Mouse (Mus musculus) stomach, postnatal 0 days (tissue): Measurements from ENCODE around the gene Ncaph. TPM values are rescaled to one million over a fixed set of nuclear protein-coding genes. Genes with fewer than 3 reads are reported as not detected.
A peak's percentile ranks its signal among the peaks of the same experiment; 100 is the strongest.

Experiments used
- ATAC-seq: fragments of 200-750 bp; cut with Nextera tagmentation; 2 replicates; pipeline ENCODE4 v1.8.0; 2017; ENCODE audit not compliant: low FRiP score, low TSS enrichment
- DNase-seq: peaks from one replicate; pipeline ENCODE4 v3.0.0-alpha.2; 2016; ENCODE audit warnings: low spot score
- H3K27ac ChIP-seq: fragments of 300-500 bp; sonication (generic); replicated peaks from 2 replicates; pipeline ENCODE4 v1.5.1; 2014; ENCODE audit warnings: mild to moderate bottlenecking, control low read depth
- H3K27me3 ChIP-seq: fragments of 300-500 bp; sonication (generic); 2 replicates; pipeline ENCODE4 v1.6.1; 2014; ENCODE audit warnings: low read length; ENCODE audit not compliant: control insufficient read depth, insufficient read depth
- H3K36me3 ChIP-seq: fragments of 300-500 bp; sonication (generic); 2 replicates; pipeline ENCODE4 v1.6.1; 2014; ENCODE audit warnings: low read length, mixed read lengths; ENCODE audit not compliant: control insufficient read depth, insufficient read depth
- H3K4me1 ChIP-seq: fragments of 300-500 bp; sonication (generic); replicated peaks from 2 replicates; pipeline ENCODE4 v1.6.1; 2014; ENCODE audit warnings: antibody characterized with exemption; ENCODE audit not compliant: control insufficient read depth, insufficient read depth
- H3K4me2 ChIP-seq: fragments of 300-500 bp; sonication (generic); replicated peaks from 2 replicates; pipeline ENCODE4 v1.6.1; 2014; ENCODE audit warnings: low read depth, mild to moderate bottlenecking, control low read depth, moderate library complexity
- H3K4me3 ChIP-seq: fragments of 300-500 bp; sonication (generic); 2 replicates; pipeline ENCODE4 v1.5.1; 2014; ENCODE audit warnings: low read depth, low read length, control low read depth
- H3K9ac ChIP-seq: fragments of 300-500 bp; sonication (generic); 2 replicates; pipeline ENCODE4 v1.6.1; 2014; ENCODE audit warnings: mild to moderate bottlenecking, low read length, control low read depth, mixed read lengths
- H3K9me3 ChIP-seq: fragments of 300-500 bp; sonication (generic); 2 replicates; pipeline ENCODE4 v1.6.1; 2016; ENCODE audit warnings: low read length; ENCODE audit not compliant: control insufficient read depth
- CTCF ChIP-seq: IDR thresholded peaks from 2 replicates; pipeline ENCODE4 v1.5.1; 2016; ENCODE audit warnings: antibody characterized with exemption, low read depth, mild to moderate bottlenecking, moderate library complexity
- EP300 ChIP-seq: optimal IDR thresholded peaks from 2 replicates; pipeline ENCODE3; 2016; ENCODE audit warnings: antibody characterized with exemption
- WGBS: fragments of 180-500 bp; shearing (Covaris S2); extraction: QIAGEN DNeasy Blood & Tissue Kit; methylation state at CpG from one replicate; pipeline ENCODE4 v1.1.7; 2014; 5-methylcytosine and 5-hydroxymethylcytosine counted together
- polyA plus RNA-seq: library from polyadenylated mRNA; unstranded; fragments of >200 nt; fragmentation: Nextera tagmentation; extraction: Ambion mirVana; gene quantifications from 2 replicates; pipeline ENCODE4 v1.2.1, GENCODE M21; 2015

The Ncaph gene
- polyA plus RNA-seq, 1 experiment from 2014 or later: 18.3 TPM

DNA sequence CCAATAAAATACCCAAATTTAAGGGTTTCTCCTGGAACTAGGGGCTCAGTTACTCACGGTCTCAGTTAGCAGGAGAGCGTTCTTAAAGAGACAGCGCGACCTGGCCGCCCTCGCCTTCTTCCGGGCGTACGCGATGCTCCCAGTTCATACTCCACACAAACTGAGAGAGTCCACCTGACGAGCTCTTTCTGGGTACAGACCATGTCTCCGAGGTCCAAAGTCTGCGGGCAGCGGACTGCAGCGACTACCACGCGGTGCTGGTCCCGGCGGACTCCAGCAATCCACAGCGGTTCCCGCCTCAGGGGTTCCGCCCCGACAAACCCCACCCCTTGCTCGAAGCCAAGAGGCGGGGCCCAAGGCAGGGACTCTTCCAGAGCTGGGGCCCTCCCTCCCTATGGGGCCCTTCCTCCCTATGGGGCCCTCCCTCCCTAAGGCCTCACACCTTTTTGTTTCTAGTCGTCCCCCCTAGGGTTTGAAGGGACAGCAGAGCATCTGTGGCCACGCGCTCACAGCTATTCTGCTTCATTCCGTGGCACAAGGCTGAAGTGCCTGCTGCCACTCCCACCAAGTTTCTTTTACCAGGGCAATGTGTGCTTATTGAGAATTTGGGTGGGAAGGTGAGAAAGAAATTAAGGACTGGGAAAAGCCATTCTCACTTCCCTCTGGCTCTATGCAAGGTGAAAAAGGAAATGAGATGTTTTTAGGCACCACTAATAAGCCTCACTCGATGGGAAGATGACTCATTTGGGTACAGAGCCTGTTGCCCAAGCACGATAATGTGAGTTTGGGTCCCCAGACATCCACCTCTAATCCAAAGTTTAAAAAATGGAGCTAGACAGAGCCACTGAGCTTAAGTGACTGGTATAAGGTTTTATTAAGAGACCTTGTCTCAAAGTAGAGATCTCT is 9.7 kb upstream of the Ncaph start, which contains the start of gene Itpripl1:
Itpripl1 (minus strand) TSS at position 285 of the 906 bp plus-strand sequence.
- H3K4me2 ChIP-seq: peak within 1 kb of the TSS; percentile 91

GRCm38 (mm10) chr2:127142577-127143157 is 8.9 kb upstream of the Ncaph start:
- 13% methylated on average over 6 of the region's 6 CpGs for WGBS
- TF ChIP-seq CTCF (no peak), EP300 (no peak)
- Histone ChIP-seq H3K4me3 (peak overlapping the region; percentile 61), H3K4me1 (peaks cover 2% of the 10 kb centered on the region; the same call in 1 of the 2 replicates), H3K9ac (peak overlapping the region; percentile 69), H3K27me3 (no peaks in the 10 kb centered on the region), H3K4me2 (peak overlapping the region; percentile 91), H3K36me3 (peaks cover 8% of the 10 kb centered on the region; the same call in 1 of the 2 replicates), H3K9me3 (no peaks in the 10 kb centered on the region), H3K27ac (no peak overlapping the region)
- DNase-seq (no peak), ATAC-seq (no peak)

More for the DNA sequence above, 9.7 kb upstream of the Ncaph start, which contains the start of gene Itpripl1:
- Histone ChIP-seq H3K27ac (no peak within 1 kb of the TSS), H3K9ac (peak within 1 kb of the TSS; percentile 69), H3K9me3 (no peaks in the 10 kb centered on the region), H3K27me3 (no peaks in the 10 kb centered on the region), H3K4me1 (peaks cover 2% of the 10 kb centered on the region; the same call in 1 of the 2 replicates), H3K36me3 (peaks cover 8% of the 10 kb centered on the region; the same call in 1 of the 2 replicates), H3K4me3 (peak within 1 kb of the TSS; percentile 61)
- DNase-seq: peak; percentile 91
- TF ChIP-seq EP300 (no peak), CTCF (no peak)
- ATAC-seq: peak; percentile 95
- WGBS: 2% methylated on average over 31 of the region's 31 CpGs

- H3K36me3 ChIP-seq: peaks cover 8% of the 10 kb centered on the region; the same call in 1 of the 2 replicates
- no peaks in the 10 kb centered on the region for H3K27me3 ChIP-seq
- TF ChIP-seq CTCF (0 out of 2 replicates have a peak, but pooled peaks have one; percentile 10), EP300 (no peak)
- peak overlapping the region; percentile 61; the same call in 1 of the 2 replicates for H3K4me3 ChIP-seq
- no peak for DNase-seq
- H3K27ac ChIP-seq: no peak overlapping the region
- peaks cover 2% of the 10 kb centered on the region; the same call in 1 of the 2 replicates for H3K4me1 ChIP-seq
- peak overlapping the region; percentile 91 for H3K4me2 ChIP-seq
- no peaks in the 10 kb centered on the region for H3K9me3 ChIP-seq
- ATAC-seq: no peak
- 0 out of 2 replicates have a peak overlapping the region, but pooled peaks have one; percentile 69 for H3K9ac ChIP-seq
- 80% methylated on average over 10 of the region's 10 CpGs for WGBS
Measured at GRCm38 (mm10) chr2:127142031-127142430, 8.3 kb upstream of the Ncaph start.

DNA sequence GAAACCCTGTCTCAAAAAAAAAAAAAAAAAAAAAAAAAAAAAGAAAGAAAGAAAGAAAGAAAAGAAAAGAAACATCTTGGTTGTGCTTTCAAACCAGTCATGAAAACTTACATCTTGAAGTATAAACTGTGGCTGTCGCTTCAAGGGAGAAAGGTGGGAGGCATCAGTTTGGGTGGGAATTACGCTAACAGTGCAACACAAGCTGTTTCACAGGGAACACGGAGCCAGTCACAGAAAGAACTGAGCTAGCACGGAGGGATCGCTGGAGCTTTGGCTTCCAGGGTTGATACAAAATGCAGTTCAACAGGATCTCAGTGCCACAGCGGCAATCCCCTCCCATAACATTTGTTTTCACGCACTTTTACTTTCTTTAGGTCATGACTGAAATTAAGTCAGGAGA is 6.3 kb upstream of the Ncaph start:
- ATAC-seq: no peak
- H3K9me3 ChIP-seq: no peaks in the 10 kb centered on the region
- no peak overlapping the region for H3K27ac ChIP-seq
- no peak for DNase-seq
- TF ChIP-seq EP300 (no peak), CTCF (no peak)
- H3K4me3 ChIP-seq: no peak overlapping the region
- 89% methylated on average over 7 of the region's 7 CpGs for WGBS
- H3K4me2 ChIP-seq: no peak overlapping the region
- H3K4me1 ChIP-seq: peaks cover 5% of the 10 kb centered on the region; the same call in 1 of the 2 replicates
- H3K36me3 ChIP-seq: peaks cover 8% of the 10 kb centered on the region; the same call in 1 of the 2 replicates
- H3K9ac ChIP-seq: no peak overlapping the region
- no peaks in the 10 kb centered on the region for H3K27me3 ChIP-seq

GRCm38 (mm10) chr2:127139605-127140004 is 5.9 kb upstream of the Ncaph start:
- Histone ChIP-seq H3K27me3 (no peaks in the 10 kb centered on the region), H3K4me3 (no peak overlapping the region), H3K36me3 (peaks cover 8% of the 10 kb centered on the region; the same call in 1 of the 2 replicates), H3K4me1 (peaks cover 5% of the 10 kb centered on the region; the same call in 1 of the 2 replicates), H3K4me2 (no peak overlapping the region), H3K9me3 (no peaks in the 10 kb centered on the region), H3K9ac (no peak overlapping the region), H3K27ac (no peak overlapping the region)
- ATAC-seq: no peak
- DNase-seq: no peak
- WGBS: 97% methylated on average over 1 of the region's 1 CpGs
- TF ChIP-seq CTCF (peak; percentile 48), EP300 (no peak)
